Mouse (Mus musculus) gastrocnemius, postnatal 4 days (tissue): ENCODE data around the gene Setd6. TPM values are rescaled to one million over a fixed set of nuclear protein-coding genes. Genes with fewer than 3 reads are reported as not detected.

Experiments
- DNase-seq, 2 experiments: peaks; one replicate each; pipeline ENCODE4 v3.0.0; 2021 to 2022; ENCODE audit warnings: low spot score in 2 of 2, mixed read lengths in 2 of 2
- long read RNA-seq, 2 experiments: library from polyadenylated mRNA; stranded (forward); transcript quantifications; one replicate each; pipeline ENCODE4 v2.0.0; 2021
- total RNA-seq, 2 experiments: library from RNA; stranded (reverse); gene quantifications; 2 replicates each; pipeline ENCODE4 v1.2.3; 2021

Setd6 gene
- 1 to 10 TPM; 8.1 to 8.3 TPM for total RNA-seq
- long read RNA-seq, experiment 1, transcript Setd6-201 (7 exons, 1,707 nt): major isoform, 8 of 14 reads
- long read RNA-seq, experiment 1, partial matches to known transcripts: 1 of 14 reads
- long read RNA-seq, experiment 1, other reads (novel, unspliced or antisense): 4 of 14 reads
- long read RNA-seq, experiment 2, transcript Setd6-201 (7 exons, 1,707 nt): major isoform, 5 of 11 reads
- long read RNA-seq, experiment 2, partial matches to known transcripts: 0 of 11 reads
- long read RNA-seq, experiment 2, other reads (novel, unspliced or antisense): 6 of 11 reads

DNA sequence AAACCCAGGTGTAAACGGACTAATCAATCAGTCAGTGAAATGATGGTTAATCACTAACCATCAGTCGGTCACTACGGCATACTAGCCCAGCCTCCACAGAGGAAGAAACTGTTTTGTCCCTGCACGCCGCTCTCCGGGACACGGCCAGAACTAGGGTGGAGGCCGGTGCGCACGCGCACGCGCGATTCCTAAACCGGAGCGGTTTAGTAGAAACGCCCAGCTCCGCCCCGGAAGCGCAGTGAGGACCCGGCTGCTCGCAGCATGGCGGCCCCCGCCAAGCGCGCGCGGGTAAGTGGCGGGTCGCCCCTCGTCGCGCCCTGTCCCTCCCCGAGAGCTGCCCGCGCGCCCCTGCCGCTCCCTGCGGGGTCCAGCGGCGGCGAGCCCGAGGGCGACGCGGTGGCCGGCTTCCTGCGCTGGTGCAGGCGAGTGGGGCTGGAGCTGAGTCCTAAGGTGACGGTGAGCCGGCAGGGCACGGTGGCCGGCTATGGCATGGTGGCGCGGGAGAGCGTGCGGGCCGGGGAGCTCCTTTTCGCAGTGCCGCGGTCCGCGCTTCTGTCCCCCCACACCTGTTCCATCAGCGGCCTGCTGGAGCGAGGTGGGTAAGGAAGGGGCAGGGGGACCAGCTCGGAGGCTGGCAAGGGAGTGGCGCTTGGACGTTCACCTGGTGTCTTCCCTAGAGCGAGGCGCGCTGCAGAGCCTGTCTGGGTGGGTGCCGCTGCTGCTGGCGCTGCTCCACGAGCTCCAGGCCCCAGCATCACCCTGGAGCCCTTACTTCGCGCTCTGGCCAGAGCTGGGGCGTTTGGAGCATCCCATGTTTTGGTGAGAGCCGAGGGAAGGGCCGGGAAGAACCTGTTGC lies at the start of gene Setd6:
Gene Setd6 (plus strand): TSS at position 206 of the 856 bp plus-strand sequence.
- DNase-seq: peak; percentile 61 to 86

DNA sequence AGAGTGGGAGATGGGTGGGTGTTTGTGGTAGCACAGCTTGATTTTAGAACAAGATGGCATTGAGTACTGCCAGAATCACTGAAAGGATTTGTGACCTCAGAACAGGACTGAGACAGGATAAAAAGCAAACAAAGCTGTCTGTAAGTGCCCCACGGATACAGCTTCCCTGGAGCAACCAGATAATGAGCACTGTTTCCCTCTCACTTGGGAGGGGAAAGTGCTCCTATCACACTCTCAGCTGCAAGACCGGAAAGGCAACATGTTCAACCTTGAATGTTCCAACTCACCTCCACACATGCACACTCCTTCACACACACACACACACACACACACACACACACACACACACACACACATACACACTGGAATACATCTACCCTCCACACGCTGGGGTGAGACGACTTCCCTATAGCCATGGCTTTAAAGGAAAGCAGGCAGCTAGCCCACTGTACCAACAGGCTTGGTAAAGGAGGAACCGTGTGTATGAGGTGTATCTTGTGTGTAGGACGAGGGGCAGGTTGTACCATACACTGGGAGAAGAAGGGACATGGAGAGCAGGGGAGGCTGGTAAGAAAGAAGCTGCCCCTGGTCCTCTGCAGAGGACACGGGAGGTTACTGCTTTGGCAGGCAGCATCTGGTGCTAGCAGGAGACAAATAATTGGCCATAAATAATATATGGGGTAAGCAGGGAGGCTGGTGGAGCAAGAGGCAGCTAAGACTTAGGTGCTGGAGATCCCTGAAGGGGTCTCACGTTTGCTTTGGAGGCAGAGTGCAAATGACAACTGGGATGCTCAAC lies 47.3 kb upstream of the Setd6 start:
- DNase-seq: no peak

GRCm38 (mm10) chr8:95669967-95670366 lies 45.7 kb upstream of the Setd6 start:
- no peak for DNase-seq

- no peak for DNase-seq
Observed at GRCm38 (mm10) chr8:95671861-95672260, 43.8 kb upstream of the Setd6 start.

GRCm38 (mm10) chr8:95672811-95673210 lies 42.9 kb upstream of the Setd6 start:
- no peak for DNase-seq

GRCm38 (mm10) chr8:95676631-95677030 lies 39.0 kb upstream of the Setd6 start, which contains the start of gene Ndrg4:
TSS of gene Ndrg4 (plus strand) at chr8:95676980.
- DNase-seq: no peak

GRCm38 (mm10) chr8:95677591-95678023 lies 38.1 kb upstream of the Setd6 start:
- no peak for DNase-seq

DNA sequence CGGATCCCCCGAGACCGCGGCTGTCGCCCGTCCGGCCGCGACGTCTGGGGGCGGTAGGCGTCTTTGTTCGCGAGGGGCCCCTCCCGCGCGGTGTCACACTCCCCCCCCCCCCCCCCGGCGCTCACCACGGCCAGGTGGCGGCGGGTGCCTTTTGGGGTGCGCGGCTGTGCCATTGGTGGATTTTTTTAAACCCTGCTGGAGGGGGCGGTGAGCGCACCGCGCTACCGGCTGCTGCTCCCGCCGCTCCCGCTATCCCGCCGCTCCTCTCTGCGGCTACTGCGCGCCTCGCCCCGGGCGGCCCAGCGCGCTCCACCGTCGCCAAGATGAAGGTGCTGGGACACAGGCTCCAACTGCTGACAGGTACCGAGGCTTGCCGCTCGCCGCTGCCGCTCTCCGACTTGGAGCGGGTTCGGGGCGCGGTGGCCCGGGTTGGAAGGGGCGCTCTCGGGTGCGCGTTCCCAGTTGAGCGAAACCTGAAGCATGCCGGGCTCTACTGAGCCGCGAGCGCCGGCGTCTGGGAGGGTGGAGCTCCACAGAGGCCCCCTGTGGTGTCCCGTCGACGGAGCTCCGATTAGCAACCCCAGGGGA lies 37.6 kb upstream of the Setd6 start:
- no peak for DNase-seq

- DNase-seq: no peak
Observed at GRCm38 (mm10) chr8:95688073-95688672, 27.5 kb upstream of the Setd6 start.

GRCm38 (mm10) chr8:95690929-95691541 lies 24.6 kb upstream of the Setd6 start:
- no peak for DNase-seq

DNA sequence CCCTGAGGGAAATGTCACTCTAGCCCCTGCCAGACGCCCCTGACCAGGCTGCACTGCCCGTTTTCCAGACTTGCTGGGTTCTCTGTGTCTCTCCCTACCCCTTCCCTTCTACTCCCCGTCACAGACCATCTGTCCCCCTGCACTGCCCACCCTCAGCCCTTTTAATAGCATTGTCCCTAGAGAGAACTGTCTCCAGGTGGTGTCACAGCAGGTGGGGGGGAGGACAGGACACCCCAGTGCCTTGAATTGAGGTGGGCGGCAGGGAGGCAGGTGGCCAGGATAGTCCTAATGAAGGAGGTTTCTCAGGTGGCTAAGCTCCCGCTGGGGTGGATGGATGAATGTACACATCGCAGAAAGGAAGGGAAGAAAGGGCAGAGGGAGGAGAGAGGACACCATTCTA lies 21.1 kb upstream of the Setd6 start:
- no peak for DNase-seq

DNA sequence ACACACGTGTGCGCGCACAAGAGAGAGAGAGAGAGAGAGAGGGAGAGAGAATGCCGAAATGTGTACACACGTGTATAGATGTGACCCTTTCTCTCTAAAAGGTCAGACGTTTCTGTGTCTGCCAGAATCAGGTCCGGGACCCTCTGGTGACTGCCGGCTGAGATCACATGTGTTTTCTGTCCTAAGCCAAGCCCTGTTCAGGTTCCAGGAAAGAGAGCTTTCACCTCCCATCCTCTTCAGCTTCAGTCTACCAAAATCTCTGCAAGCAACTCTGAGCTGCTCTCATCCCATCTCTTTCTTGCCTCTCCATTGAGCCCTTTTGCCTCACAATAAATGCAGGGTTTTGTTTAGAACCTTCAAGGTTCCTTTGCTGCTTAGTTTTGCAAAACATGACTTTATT lies 19.0 kb upstream of the Setd6 start:
- DNase-seq: no peak

DNA sequence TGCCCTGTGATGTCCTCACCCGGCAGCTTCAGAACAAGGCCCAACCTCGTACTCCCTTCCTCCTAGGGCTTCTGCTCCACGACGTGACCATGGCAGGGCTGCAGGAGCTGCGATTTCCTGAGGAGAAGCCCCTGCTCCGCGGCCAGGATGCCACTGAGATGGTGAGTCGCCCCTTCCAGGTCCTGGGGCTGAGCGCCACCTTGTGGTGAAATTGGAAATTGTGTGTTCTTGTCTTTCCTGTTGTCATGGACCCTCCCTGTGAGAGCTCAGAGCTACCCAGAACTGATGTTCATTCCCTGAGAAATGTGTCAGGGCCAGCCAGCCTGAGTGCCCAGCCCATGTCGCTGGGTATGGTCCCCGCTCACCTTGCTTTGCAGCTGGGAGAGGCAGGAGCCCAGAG lies 18.6 kb upstream of the Setd6 start:
- DNase-seq: peak; percentile 76 to 83

GRCm38 (mm10) chr8:95698179-95698578 lies 17.5 kb upstream of the Setd6 start:
- no peak for DNase-seq

GRCm38 (mm10) chr8:95700282-95700681 lies 15.4 kb upstream of the Setd6 start:
- no peak for DNase-seq

- no peak for DNase-seq
Observed at GRCm38 (mm10) chr8:95701809-95702208, 13.9 kb upstream of the Setd6 start.

DNA sequence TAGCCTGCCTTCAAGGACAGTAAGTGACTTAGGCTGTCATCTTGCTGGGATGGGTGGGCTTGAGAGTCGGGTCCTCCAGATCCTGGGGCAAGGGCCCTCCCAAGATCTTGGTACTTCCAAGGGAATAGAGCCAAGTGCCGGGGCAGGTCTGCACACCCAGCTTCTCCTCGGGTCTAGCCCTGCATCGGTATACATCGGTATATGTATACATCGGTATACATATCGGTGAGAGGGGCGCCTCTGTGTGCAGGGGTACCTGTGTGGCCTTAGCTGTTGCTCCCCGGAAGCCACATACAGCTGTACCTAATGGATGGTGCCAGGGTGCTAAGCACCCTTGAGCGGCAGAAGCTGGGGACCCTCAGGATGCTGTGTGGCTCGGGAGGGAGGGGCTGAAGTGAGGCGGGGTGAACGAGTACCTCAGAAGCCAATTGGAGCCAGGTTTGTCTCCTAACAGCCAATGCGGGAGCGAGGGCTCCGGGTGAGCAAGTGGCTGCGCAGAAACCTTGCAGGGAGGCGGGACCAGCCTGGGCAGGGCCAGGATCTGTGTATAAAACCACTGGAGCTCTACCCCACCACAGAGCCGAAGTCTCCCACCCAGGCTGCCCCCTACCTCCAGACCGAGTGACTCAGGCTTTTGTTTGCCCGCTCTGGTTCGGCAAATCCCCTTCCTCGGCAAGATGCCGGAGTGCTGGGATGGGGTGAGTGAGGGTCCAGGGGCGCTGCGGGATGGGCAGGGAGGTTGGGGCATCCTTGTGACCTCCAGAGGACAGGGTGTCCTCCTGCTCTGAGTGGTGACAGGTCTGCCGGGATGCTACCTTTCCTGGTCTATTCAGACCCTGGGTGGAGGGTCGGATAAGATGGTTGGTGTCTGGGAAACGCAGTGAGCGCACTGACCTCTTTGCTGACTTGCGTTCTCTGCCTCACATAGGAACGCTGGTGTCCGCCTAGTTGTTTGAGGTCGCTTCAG lies 12.9 kb upstream of the Setd6 start:
- DNase-seq: peak; percentile 76 to 82

- DNase-seq: no peak
Observed at GRCm38 (mm10) chr8:95703461-95704260, 12.0 kb upstream of the Setd6 start.
